In the genomic region with DNA sequence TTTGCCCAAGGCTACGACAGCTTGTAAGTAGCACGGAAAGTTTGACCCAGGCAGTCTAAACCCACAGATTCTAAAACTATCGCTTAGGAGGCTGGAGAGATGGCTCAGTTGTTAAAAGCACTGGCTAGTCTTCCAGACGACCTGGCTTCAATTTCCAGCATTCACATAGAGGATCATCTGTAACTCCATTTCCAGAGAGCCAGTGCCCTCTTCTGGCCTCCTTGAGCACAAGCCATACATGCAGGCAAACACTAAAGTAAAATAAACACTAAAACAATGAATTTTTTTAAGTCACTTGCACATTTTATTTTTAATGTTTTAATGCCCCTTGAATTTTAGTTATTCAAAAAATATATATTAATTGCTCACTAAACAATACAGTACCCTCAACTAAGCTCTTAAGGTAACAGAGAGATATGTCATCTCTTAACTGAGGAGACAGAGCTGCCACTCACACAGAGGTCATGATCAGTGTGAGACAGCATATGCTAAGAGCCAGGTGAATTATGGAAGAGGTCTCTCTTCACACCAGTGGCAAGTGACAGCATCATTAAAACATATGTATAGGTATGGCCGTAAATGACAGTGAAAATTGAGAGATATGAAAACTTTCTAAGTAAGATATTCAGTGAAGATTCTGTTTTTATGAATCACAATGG, we compare ENCODE assay signal across 15 mouse cellular contexts. TPM values are rescaled to one million over a fixed set of nuclear protein-coding genes. Genes with fewer than 3 reads are reported as not detected.
DNase-seq lines count a peak whose midpoint lies in the region; ATAC-seq and TF ChIP-seq lines count a peak whose summit lies in the region.
"Had no signal": no experiment of that assay in that cellular context is flagged by ENCODE, and none has a peak within 500 bp of the region (broad histone marks: within the 10 kb centered on the region; RNA-seq: fewer than 3 reads in every experiment).

No protein-coding gene starts in this region.

- no peak for DNase-seq in heart, adult 2 months
- no peak for DNase-seq in heart, adult 9 months (ENCODE audit: low spot score in 2 of 2)
- no peak for DNase-seq in lung, postnatal 0 days (ENCODE audit: low spot score)
- no peak for DNase-seq in lung, postnatal 36 days
- peak; percentile 26 for DNase-seq in embryo, embryonic 9.5 days (ENCODE audit: extremely low spot score)
- DNase-seq in retina, postnatal 7 days (ENCODE audit: low read depth, low spot score), result peak; percentile 37
- no peak for DNase-seq in layer of hippocampus, adult 9-11 months
- DNase-seq in left cerebral cortex, adult 8-10 months (ENCODE audit: low spot score in 2 of 2), result no peak
- DNase-seq: heart, adult 11 months; right cerebral cortex, postnatal 14 days; thymus, adult 18-20 months had no signal

- no peak overlapping the region for H3K9ac ChIP-seq in heart, adult 2 months (ENCODE audit: low read depth, low read length)
- no peak overlapping the region for H3K9ac ChIP-seq in lung, postnatal 0 days (replicated peaks; ENCODE audit: low read depth)
- H3K9ac ChIP-seq: embryonic facial prominence, embryonic 15.5 days; limb, embryonic 13.5 days had no signal

- no peaks in the 10 kb centered on the region for H3K4me1 ChIP-seq in heart, adult 2 months (ENCODE audit: control insufficient read depth, insufficient read depth, low read length)
- H3K4me1 ChIP-seq in lung, postnatal 0 days (ENCODE audit: insufficient read depth, low read depth, low read length), result no peaks in the 10 kb centered on the region
- H3K4me1 ChIP-seq: embryonic facial prominence, embryonic 15.5 days had no signal

- H3K27ac ChIP-seq in heart, adult 2 months, result no peak overlapping the region
- H3K27ac ChIP-seq in lung, postnatal 0 days (ENCODE audit: low read length), result no peak overlapping the region
- H3K27ac ChIP-seq: embryonic facial prominence, embryonic 15.5 days; limb, embryonic 13.5 days had no signal

- H3K36me3 ChIP-seq in heart, adult 2 months (ENCODE audit: control insufficient read depth, insufficient read depth, low read length), result no peaks in the 10 kb centered on the region
- no peaks in the 10 kb centered on the region for H3K36me3 ChIP-seq in lung, postnatal 0 days (ENCODE audit: insufficient read depth, low read length)
- H3K36me3 ChIP-seq: embryonic facial prominence, embryonic 15.5 days; limb, embryonic 13.5 days had no signal

- TF ChIP-seq POLR2A in heart, adult 2 months (IDR thresholded peaks at IDR 0.05; ENCODE audit: insufficient read depth, low read depth, low read length), result no peak

- TF ChIP-seq CTCF in heart, adult 2 months (IDR thresholded peaks at IDR 0.05), result peak; percentile 41
- peak; percentile 59 for TF ChIP-seq CTCF in lung, postnatal 0 days (IDR thresholded peaks at IDR 0.05)

- H3K4me3 ChIP-seq in heart, adult 2 months, result no peak overlapping the region
- H3K4me3 ChIP-seq in lung, postnatal 0 days (ENCODE audit: low read depth, low read length), result no peak overlapping the region
- H3K4me3 ChIP-seq: embryonic facial prominence, embryonic 15.5 days; limb, embryonic 13.5 days had no signal

- no peaks in the 10 kb centered on the region for H3K27me3 ChIP-seq in heart, adult 2 months (ENCODE audit: control insufficient read depth, insufficient read depth, low read length)
- H3K27me3 ChIP-seq in lung, postnatal 0 days (replicated peaks; ENCODE audit: insufficient read depth, low read length), result no peaks in the 10 kb centered on the region
- H3K27me3 ChIP-seq: embryonic facial prominence, embryonic 15.5 days; limb, embryonic 13.5 days had no signal

- H3K79me2 ChIP-seq in heart, adult 2 months (replicated peaks; ENCODE audit: control insufficient read depth, insufficient read depth, low read length), result no peaks in the 10 kb centered on the region

- intact Hi-C loops in heart, adult 2 months (cut with DNase I), result no loop called here

- TF ChIP-seq EP300 in heart, adult 2 months (IDR thresholded peaks at IDR 0.05; ENCODE audit: insufficient read depth, low read depth, low read length), result no peak
- TF ChIP-seq EP300 in lung, postnatal 0 days (IDR thresholded peaks at IDR 0.05), result no peak

- H3K9me3 ChIP-seq in lung, postnatal 0 days (ENCODE audit: low read length), result no peaks in the 10 kb centered on the region
- H3K9me3 ChIP-seq: embryonic facial prominence, embryonic 15.5 days; limb, embryonic 13.5 days had no signal

- WGBS in heart, adult 2 months, result 63% methylated on average over 5 of the region's 5 CpGs
- WGBS in lung, postnatal 0 days, result 64% methylated on average over 5 of the region's 5 CpGs

- no peak for ATAC-seq in lung, postnatal 0 days
- ATAC-seq: inflammation-experienced regulatory T-cells, adult 6 months had no signal

- H3K4me2 ChIP-seq in lung, postnatal 0 days (replicated peaks; ENCODE audit: low read depth, low read length), result no peak overlapping the region
- H3K4me2 ChIP-seq: embryonic facial prominence, embryonic 15.5 days; limb, embryonic 13.5 days had no signal

RNA-seq across cellular contexts. Expression of a gene that starts 30.8 kb away (rescaled TPM):
- total RNA-seq in heart, adult 2 months (2021), result 100 to 1,000 TPM; 177 to 189 TPM
- 52.7 and 117 TPM in 2 replicates for polyA plus RNA-seq in heart, adult 2 months (2012; rRNA removed)
- polyA plus RNA-seq in lung, postnatal 0 days (2015; fragmentation: Nextera tagmentation; extraction: Ambion mirVana), result 39.8 and 54.8 TPM in 2 replicates
- total RNA-seq in left cerebral cortex, adult 8-10 months (2022), result 1 to 10 TPM in 3 of 4 experiments, under 1 TPM in 1; 0.89 to 2.1 (median 1.5) TPM

RNA-seq across cellular contexts. Expression of a gene that starts 31.8 kb away (rescaled TPM):
- total RNA-seq in heart, adult 2 months (2021), result not detected
- not detected in 2 replicates for polyA plus RNA-seq in heart, adult 2 months (2012; rRNA removed)
- polyA plus RNA-seq in lung, postnatal 0 days (2015; fragmentation: Nextera tagmentation; extraction: Ambion mirVana), result not detected in 2 replicates
- total RNA-seq in left cerebral cortex, adult 8-10 months (2022), result not detected
- total RNA-seq: adrenal gland, postnatal 36 days had no signal
- polyA plus RNA-seq: embryonic facial prominence, embryonic 15.5 days; inflammation-experienced regulatory T-cells, adult 6 months; limb, embryonic 13.5 days had no signal

Comparison
In these comparisons a context has a peak if more than half of its experiments do, and no peak if none do; other contexts are left out.
1. DNase-seq: peak in embryo, embryonic 9.5 days (single experiment) and retina, postnatal 7 days (single experiment); none in heart, adult 2 months (0 of 2), heart, adult 9 months (0 of 2), lung, postnatal 0 days (single experiment), lung, postnatal 36 days (single experiment), layer of hippocampus, adult 9-11 months (single experiment) and left cerebral cortex, adult 8-10 months (0 of 2).
2. RNA of a gene that starts 30.8 kb away (total RNA-seq): 177 to 189 TPM in heart, adult 2 months; 0.89 to 2.1 TPM in left cerebral cortex, adult 8-10 months; every median in the first group is over 10 times any median in the second.